In the genomic region with DNA sequence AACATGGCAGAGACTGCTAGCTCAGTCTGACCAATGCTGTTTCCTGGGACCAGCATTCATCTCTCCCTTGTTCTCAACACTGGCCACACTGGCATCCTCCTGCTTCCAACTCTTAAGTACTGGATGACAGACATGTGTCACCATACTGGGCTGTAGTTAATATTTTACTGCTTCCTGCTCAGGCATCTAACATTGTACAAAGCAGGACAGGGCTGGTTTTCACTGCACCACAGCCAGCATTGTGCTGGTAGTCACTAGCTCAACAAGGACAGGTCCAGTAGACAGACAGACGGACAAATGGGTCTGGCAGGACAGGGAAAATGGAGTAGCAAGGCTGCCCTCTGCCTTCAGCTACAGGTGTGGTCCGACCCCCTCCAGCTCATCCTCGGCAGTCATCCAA, we compare ENCODE assay signal across 23 mouse cellular contexts. TPM values are rescaled to one million over a fixed set of nuclear protein-coding genes. Genes with fewer than 3 reads are reported as not detected.
DNase-seq lines count a peak whose midpoint lies in the region; ATAC-seq and TF ChIP-seq lines count a peak whose summit lies in the region.
"Had no signal": no experiment of that assay in that cellular context is flagged by ENCODE, and none has a peak within 500 bp of the region (broad histone marks: within the 10 kb centered on the region; RNA-seq: fewer than 3 reads in every experiment).

No protein-coding gene starts in this region.

- H3K4me3 ChIP-seq in intestine, embryonic 15.5 days (replicated peaks), result no peak overlapping the region
- H3K4me3 ChIP-seq in intestine, postnatal 0 days (ENCODE audit: low read depth, low read length), result no peak overlapping the region
- H3K4me3 ChIP-seq in limb, embryonic 10.5 days, result no peak overlapping the region
- H3K4me3 ChIP-seq: forebrain, embryonic 13.5 days; heart, embryonic 15.5 days; left cerebral cortex, adult 2 months; limb, embryonic 15.5 days; midbrain, embryonic 15.5 days; myocyte had no signal

- H3K27me3 ChIP-seq in intestine, embryonic 15.5 days (replicated peaks), result no peaks in the 10 kb centered on the region
- H3K27me3 ChIP-seq in intestine, postnatal 0 days (replicated peaks; ENCODE audit: control insufficient read depth, insufficient read depth, low read length), result no peaks in the 10 kb centered on the region
- H3K27me3 ChIP-seq in limb, embryonic 10.5 days (ENCODE audit: low read depth, poor library complexity, severe bottlenecking), result no peaks in the 10 kb centered on the region
- H3K27me3 ChIP-seq: CH12.LX; forebrain, embryonic 13.5 days; heart, embryonic 15.5 days; limb, embryonic 15.5 days; midbrain, embryonic 15.5 days; Patski had no signal

- no peak for TF ChIP-seq CTCF in intestine, postnatal 0 days (IDR thresholded peaks at IDR 0.05; ENCODE audit: low read depth)

- peaks cover 16% of the 10 kb centered on the region for H3K4me1 ChIP-seq in intestine, embryonic 15.5 days (replicated peaks)
- peaks cover 10% of the 10 kb centered on the region for H3K4me1 ChIP-seq in intestine, postnatal 0 days (replicated peaks; ENCODE audit: control insufficient read depth, insufficient read depth, low read length)
- H3K4me1 ChIP-seq in limb, embryonic 10.5 days, result 0 out of 2 replicates have a peak, but pooled peaks cover 5% of the 10 kb centered on the region

- peak; percentile 35 for ATAC-seq in intestine, embryonic 15.5 days
- ATAC-seq in intestine, postnatal 0 days, result peak; percentile 51
- ATAC-seq: forebrain, embryonic 13.5 days; midbrain, embryonic 15.5 days; Patski had no signal

- H3K9me3 ChIP-seq in intestine, embryonic 15.5 days, result no peaks in the 10 kb centered on the region
- no peaks in the 10 kb centered on the region for H3K9me3 ChIP-seq in intestine, postnatal 0 days (ENCODE audit: control insufficient read depth)
- H3K9me3 ChIP-seq in limb, embryonic 10.5 days (replicated peaks), result no peaks in the 10 kb centered on the region
- H3K9me3 ChIP-seq: forebrain, embryonic 13.5 days; G1E; heart, embryonic 15.5 days; limb, embryonic 15.5 days; midbrain, embryonic 15.5 days had no signal

- 77% methylated on average over 3 of the region's 3 CpGs for WGBS in intestine, embryonic 15.5 days
- 55% methylated on average over 3 of the region's 3 CpGs for WGBS in intestine, postnatal 0 days
- WGBS in limb, embryonic 10.5 days, result 75% methylated on average over 3 of the region's 3 CpGs

- H3K9ac ChIP-seq in intestine, embryonic 15.5 days, result no peak overlapping the region
- 0 out of 2 replicates have a peak overlapping the region, but pooled peaks have one; percentile 22 for H3K9ac ChIP-seq in intestine, postnatal 0 days (ENCODE audit: low read depth, low read length)
- H3K9ac ChIP-seq: forebrain, embryonic 13.5 days; heart, embryonic 15.5 days; hindbrain, embryonic 14.5 days; limb, embryonic 15.5 days; lung, embryonic 14.5 days; midbrain, embryonic 15.5 days had no signal

- no peaks in the 10 kb centered on the region for H3K36me3 ChIP-seq in intestine, embryonic 15.5 days
- no peaks in the 10 kb centered on the region; the same call in 1 of the 2 replicates for H3K36me3 ChIP-seq in intestine, postnatal 0 days (ENCODE audit: control insufficient read depth, insufficient read depth)
- H3K36me3 ChIP-seq in limb, embryonic 10.5 days, result no peaks in the 10 kb centered on the region
- H3K36me3 ChIP-seq: heart, embryonic 15.5 days; limb, embryonic 15.5 days had no signal

- DNase-seq in layer of hippocampus, adult 11-12 months (ENCODE audit: low spot score), result peak; percentile 4
- DNase-seq in layer of hippocampus, adult 8-10 months (ENCODE audit: low spot score in 2 of 2), result no peak
- DNase-seq in kidney, postnatal 14 days, result peak; percentile 45
- no peak for DNase-seq in limb, embryonic 10.5 days (ENCODE audit: low spot score)
- no peak for DNase-seq in cerebellum, adult 9-10 months
- DNase-seq in urinary bladder, postnatal 36 days (ENCODE audit: low spot score in 2 of 2), result no peak
- DNase-seq: adrenal gland, adult 8-10 months; B cell, adult 2 months; heart, postnatal 36 days; lung, embryonic 14.5 days; thymus, adult 2 months had no signal

- 0 out of 2 replicates have a peak overlapping the region, but pooled peaks have one; percentile 7 for H3K27ac ChIP-seq in intestine, embryonic 15.5 days
- peak overlapping the region; percentile 90 for H3K27ac ChIP-seq in intestine, postnatal 0 days (ENCODE audit: low read depth, low read length)
- no peak overlapping the region for H3K27ac ChIP-seq in limb, embryonic 10.5 days
- H3K27ac ChIP-seq: forebrain, embryonic 13.5 days; heart, embryonic 15.5 days; hindbrain, embryonic 14.5 days; left cerebral cortex, adult 2 months; limb, embryonic 15.5 days; midbrain, embryonic 15.5 days had no signal

- H3K4me2 ChIP-seq in intestine, embryonic 15.5 days (replicated peaks), result no peak overlapping the region
- 0 out of 2 replicates have a peak overlapping the region, but pooled peaks have one; percentile 14 for H3K4me2 ChIP-seq in intestine, postnatal 0 days (replicated peaks; ENCODE audit: low read depth)
- H3K4me2 ChIP-seq: forebrain, embryonic 13.5 days; heart, embryonic 15.5 days; hindbrain, embryonic 14.5 days; limb, embryonic 15.5 days; lung, embryonic 14.5 days; midbrain, embryonic 15.5 days had no signal

RNA-seq across cellular contexts. Expression of a gene that starts 10.7 kb away (rescaled TPM):
- 10 to 100 TPM; 57.9 to 79.2 (median 69.1) TPM for total RNA-seq in layer of hippocampus, adult 8-10 months (2022)
- 5.5 and 6.7 TPM in 2 replicates for polyA plus RNA-seq in intestine, embryonic 15.5 days (2015; fragmentation: Nextera tagmentation; extraction: Ambion mirVana)
- polyA plus RNA-seq in intestine, postnatal 0 days (2015; fragmentation: Nextera tagmentation; extraction: Ambion mirVana), result 4.0 and 4.9 TPM in 2 replicates
- 2.4 and 3.8 TPM in 2 replicates for polyA plus RNA-seq in limb, embryonic 10.5 days (2016; fragmentation: Nextera tagmentation; extraction: Ambion mirVana)

Comparison
In these comparisons a context has a peak if more than half of its experiments do, and no peak if none do; other contexts are left out.
1. DNase-seq: peak in layer of hippocampus, adult 11-12 months (single experiment) and kidney, postnatal 14 days (single experiment); none in layer of hippocampus, adult 8-10 months (0 of 2), limb, embryonic 10.5 days (single experiment), cerebellum, adult 9-10 months (single experiment) and urinary bladder, postnatal 36 days (0 of 2).